Mouse (Mus musculus) kidney, postnatal 10 days (tissue): ENCODE measurements around the gene Parp12.
A peak's percentile ranks its signal among the peaks of the same experiment; 100 is the strongest.

Experiments used
- DNase-seq: peaks from one replicate; pipeline ENCODE4 v3.0.0; 2021; ENCODE audit warnings: mixed read lengths

Parp12 gene

GRCm38 (mm10) chr6:39117584-39118455 is at the start of gene Parp12:
Gene Parp12 (minus strand): TSS chr6:39118349.
- peak; percentile 92 for DNase-seq

GRCm38 (mm10) chr6:39164891-39165290 is 46.7 kb upstream of the Parp12 start:
- DNase-seq, result no peak

- no peak for DNase-seq
Measured at GRCm38 (mm10) chr6:39161975-39162374, 43.8 kb upstream of the Parp12 start.

GRCm38 (mm10) chr6:39146041-39146440 is 27.9 kb upstream of the Parp12 start:
- DNase-seq, result peak; percentile 51

DNA sequence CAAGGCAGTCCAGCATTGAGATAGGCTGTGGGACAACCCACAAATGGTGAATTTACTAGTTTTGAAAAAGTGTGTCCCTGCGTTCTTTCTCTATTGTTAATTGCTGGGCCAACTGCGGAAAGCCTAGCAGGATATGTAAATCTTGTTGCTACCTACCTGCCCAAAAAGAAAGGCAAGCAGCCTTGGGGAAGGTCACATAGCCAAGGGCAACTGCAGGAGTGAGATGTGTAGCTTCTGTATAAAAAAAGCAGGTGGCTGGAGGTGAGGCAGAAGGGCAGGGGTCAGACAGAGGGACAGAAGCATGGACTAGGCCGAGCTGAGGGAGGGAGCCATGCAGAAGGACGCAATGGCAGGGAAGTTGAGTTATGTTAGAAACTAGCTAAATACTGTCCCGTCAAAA is 14.4 kb upstream of the Parp12 start:
- DNase-seq, result no peak

DNA sequence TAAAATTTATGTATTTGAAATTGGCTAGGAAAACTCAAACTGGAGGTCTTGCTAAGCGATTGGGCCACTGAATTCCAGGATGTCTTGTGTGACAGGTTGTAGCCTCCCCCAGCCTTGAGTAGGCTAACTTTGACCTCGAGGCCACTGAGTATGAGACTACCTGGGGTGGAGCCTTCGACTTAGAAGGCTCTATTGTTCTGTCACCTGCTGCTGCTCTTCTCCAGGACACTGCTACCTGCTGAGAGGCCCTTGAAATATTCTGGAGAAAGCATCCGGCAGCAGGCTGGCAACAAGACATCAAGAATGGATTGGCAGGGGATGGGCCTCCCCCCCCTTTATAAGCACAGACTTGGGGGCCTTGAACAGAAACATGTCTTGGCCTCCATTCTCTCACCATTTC is 13.3 kb upstream of the Parp12 start:
- no peak for DNase-seq

DNA sequence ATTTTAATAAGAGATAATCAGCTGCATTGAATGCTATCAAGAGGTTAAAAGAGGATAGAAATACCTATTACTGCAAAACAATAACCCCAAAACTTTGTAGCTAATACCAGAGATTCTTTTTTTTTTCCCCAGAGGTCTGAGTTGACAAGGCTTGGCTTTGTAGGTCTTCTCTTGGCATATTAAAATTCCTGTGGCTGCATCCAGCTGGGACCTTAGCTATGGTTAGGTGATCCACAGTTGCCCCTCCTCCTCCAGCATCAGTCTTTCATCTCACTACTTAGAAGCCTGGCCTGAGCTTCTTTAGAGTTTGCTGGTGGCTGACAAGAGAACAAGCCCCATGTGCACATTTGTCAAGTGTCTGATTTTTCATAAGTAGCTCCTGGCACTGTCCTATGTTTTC is 6.6 kb upstream of the Parp12 start:
- no peak for DNase-seq

GRCm38 (mm10) chr6:39120685-39121084 is 2.5 kb upstream of the Parp12 start:
- DNase-seq, result no peak

DNA sequence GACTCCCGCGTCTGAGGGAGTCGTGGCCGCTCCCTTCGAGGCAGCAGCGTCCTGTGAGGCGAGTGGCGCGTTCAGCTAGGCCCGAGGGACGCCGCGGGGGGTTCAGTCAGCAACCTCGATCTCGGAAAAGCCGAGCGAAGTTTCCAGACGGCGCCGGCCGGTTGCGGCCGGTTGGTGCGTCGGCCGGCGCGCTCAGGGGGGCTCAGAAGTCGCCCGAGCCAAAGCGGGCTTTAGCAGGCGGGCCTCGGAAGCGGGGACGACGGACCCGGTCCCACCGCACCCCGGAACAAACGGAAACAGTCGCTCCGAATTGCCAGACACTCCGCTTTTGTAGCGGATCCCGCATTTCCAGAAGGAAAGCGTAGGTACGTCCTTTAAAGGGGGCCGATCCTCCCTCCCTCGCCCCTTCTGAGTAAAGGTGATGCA is 320 bp upstream of the Parp12 start:
- DNase-seq, result peak; percentile 76

GRCm38 (mm10) chr6:39115438-39115837 is 2.7 kb downstream of the Parp12 start:
- DNase-seq, result no peak

DNA sequence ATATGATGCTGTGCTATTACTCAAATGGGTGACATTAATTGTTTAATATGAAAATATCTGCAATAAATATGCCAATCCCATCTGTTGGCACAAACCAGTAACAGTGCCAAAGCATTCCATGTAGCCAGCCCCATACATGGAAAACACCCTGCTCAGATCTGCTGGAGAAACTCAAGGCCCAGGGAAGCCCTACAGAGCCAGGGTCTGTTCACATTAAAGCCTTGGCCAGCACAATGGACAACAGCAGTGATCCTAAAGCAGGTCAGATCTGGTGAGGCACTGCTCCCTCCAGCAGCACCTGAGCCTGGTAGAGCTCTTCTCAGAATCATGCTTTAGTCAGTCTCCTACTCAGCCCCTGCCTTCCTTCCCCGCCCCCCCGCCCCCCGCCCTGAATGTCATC is 5.0 kb downstream of the Parp12 start:
- no peak for DNase-seq

DNA sequence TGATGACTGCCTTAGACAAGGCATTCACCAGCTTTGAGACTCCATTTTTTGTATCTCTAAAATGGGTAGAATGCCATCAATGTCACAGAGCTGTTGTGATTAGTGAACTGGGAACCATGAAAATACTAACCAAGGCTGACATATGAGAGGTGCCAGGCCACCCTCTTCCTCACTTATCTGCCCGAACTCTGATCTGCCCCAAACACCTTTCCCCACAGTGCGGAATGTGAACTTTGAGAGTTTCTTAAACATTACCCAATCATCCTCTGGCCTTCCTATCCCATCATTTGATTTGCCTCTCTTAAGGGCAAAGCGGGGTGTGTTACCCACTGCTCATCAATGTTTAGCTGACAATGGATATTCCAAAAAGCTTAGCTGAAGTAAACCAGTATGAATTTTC is 5.4 kb downstream of the Parp12 start:
- DNase-seq, result no peak

GRCm38 (mm10) chr6:39106812-39107211 is 11.3 kb downstream of the Parp12 start:
- DNase-seq, result no peak

- no peak for DNase-seq
Measured at GRCm38 (mm10) chr6:39104631-39105030, 13.5 kb downstream of the Parp12 start.

GRCm38 (mm10) chr6:39076498-39076897 is 41.7 kb downstream of the Parp12 start:
- DNase-seq, result no peak

DNA sequence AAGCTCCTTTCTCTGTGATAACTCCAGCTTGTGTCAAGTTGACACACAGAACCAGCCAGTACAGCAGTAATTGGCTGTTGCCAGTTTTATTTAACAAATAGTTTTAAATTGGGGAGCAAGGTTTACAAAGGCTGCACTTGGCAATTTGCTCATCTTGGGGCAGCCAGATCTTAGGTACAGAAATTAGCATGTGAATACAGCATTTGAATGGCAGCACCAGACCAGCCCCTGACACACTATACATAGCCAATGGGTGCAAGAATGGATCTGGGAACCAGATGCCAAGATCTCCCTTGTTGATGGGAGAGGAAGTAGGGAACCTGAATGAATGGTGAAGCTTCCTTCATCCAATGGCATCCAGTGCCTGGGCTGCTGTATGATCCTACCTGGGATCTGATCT is 44.0 kb downstream of the Parp12 start:
- DNase-seq, result no peak

DNA sequence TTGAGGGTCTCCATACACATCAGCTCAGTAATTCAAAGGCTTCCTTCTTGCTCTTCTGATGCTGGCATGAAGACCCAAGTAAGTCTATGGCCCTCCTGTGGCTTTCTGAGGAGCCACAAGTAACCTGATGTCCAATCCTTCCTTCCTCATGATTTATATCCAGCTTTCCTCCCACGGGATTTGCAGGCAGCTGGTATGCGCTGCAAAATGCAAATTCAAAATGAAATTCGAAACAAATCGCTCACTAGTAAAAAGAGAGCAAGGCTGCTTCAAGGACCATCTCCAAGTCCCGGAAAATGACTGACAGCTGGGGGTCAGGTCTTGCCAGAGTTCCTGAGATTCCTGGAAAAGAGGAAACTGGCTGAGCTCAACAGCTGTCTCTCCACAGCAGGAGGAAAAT is 45.5 kb downstream of the Parp12 start:
- DNase-seq, result no peak

GRCm38 (mm10) chr6:39066935-39067578 is 51.1 kb downstream of the Parp12 start:
- DNase-seq, result peak; percentile 95

- no peak for DNase-seq
Measured at GRCm38 (mm10) chr6:39063541-39063940, 54.6 kb downstream of the Parp12 start.

DNA sequence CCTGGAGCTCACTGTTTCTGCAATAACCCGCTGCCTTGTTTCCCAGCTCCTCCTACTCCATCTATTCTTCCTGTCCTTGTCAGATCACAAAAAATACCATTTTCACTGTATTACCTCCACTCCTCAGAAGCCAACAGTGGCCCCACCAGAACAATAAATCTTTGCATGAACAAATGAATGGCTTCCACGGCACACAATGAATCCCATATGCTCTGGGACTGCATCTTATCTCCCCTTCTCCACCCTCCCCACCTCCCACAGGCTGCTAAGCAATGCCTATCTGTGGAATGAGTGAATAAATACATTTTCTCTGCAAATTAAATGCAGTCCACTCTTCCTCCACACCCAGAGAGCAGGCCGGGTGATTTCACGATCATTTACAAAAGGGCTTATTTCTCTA is 57.0 kb downstream of the Parp12 start:
- DNase-seq, result no peak

DNA sequence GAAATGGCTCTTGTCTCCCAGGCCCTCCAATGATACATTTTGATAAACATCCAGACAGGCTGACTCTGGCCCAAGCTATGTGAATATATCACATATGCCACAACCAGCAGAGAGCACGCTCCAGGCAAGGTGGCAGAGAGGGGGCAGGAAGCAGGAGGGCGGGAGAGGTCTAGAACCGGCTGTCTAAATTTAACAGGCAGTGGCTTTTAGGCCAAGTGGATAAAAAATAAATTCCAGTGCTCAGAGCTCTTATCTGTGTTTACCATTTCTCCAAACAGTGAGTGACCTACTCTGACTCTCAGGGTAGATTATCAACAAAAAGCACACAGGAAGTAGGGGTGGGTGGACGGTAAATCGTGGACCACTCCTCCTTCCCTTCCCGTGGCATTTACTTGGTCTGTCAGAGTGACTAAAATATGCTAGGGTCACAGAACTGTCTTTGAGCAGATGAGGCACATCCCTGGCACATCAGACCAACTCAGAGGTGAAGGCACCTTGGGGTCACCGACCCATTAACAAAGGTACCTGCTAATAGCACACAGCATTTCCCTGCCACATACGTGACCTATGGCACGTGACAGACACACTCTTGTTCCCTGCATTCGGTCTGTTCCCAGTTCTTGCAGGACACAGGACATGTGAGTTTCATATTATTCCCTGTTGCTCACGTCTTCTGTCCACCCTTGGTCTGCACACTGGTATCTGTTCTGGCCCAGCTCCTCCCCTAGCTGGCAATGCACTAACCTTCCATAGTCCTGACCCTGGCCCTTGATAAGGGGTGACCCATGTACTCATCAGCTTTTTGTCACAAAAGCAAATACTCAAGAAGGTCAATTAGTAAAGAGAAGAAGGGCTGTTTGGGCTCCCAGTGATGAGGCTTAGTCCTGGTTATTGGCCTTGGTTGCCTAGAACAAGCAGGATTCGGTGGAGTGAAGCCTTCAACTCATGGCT is 58.3 kb downstream of the Parp12 start:
- peak; percentile 66 for DNase-seq

- no peak for DNase-seq
Measured at GRCm38 (mm10) chr6:39058936-39059335, 59.2 kb downstream of the Parp12 start.

- no peak for DNase-seq
Measured at GRCm38 (mm10) chr6:39058389-39058788, 59.8 kb downstream of the Parp12 start.
